Mouse (Mus musculus) adrenal gland, adult 8-10 months (tissue): ENCODE results near the gene Ggt1. TPM values are rescaled to one million over a fixed set of nuclear protein-coding genes. Genes with fewer than 3 reads are reported as not detected.
"Not testable (repeated sequence)": the region's sequence is repeated elsewhere in the genome, so short reads cannot be mapped to it uniquely, and the experiment has no call there.

Source experiments
- DNase-seq: peaks from one replicate; pipeline ENCODE4 v3.0.0; 2022
- total RNA-seq, 4 experiments: library from RNA; stranded (reverse); gene quantifications; 2 replicates each; pipeline ENCODE4 v1.2.4; 2022

Gene Ggt1
- total RNA-seq, result under 1 TPM in 2 of 4 experiments, not detected in 2; 0.40 to 0.42 TPM

DNA sequence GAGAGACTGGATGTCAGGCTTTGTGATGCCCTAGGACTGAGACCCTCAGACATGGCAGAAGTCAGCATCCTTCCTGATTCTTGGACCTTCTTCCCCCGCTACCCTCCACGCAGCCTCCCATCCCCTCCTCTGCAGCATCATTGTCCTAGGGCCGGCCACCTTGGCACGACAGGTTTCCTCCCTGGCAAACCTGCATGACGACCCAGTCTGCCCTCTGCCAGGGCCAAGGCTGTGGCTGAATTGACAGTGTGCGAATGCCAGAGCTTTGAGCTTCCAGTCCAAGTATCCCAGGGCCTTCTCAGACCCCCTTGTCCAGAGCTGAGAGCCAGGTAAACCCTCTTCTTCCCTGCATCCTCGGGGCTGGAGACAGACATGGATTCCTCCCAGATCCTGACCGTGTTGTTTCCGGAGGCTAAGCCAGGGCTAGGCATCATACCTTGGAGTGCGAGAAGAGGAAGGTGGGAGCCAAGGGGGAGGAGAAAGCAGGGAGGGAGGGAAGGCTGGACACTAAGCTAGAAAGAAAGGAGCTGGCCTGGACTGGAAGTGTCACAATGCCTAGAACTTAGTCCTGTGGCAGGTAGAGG is at the start of gene Ggt1:
Gene Ggt1, plus strand, starts transcription at position 534 of the 584 bp plus-strand sequence.
- no peak for DNase-seq

- DNase-seq, result no peak
Measured at GRCm38 (mm10) chr10:75511897-75512296, 49.5 kb upstream of the Ggt1 start.

- no peak for DNase-seq
Measured at GRCm38 (mm10) chr10:75512796-75513195, 48.6 kb upstream of the Ggt1 start.

- DNase-seq, result no peak
Measured at GRCm38 (mm10) chr10:75513306-75514067, 47.9 kb upstream of the Ggt1 start.

DNA sequence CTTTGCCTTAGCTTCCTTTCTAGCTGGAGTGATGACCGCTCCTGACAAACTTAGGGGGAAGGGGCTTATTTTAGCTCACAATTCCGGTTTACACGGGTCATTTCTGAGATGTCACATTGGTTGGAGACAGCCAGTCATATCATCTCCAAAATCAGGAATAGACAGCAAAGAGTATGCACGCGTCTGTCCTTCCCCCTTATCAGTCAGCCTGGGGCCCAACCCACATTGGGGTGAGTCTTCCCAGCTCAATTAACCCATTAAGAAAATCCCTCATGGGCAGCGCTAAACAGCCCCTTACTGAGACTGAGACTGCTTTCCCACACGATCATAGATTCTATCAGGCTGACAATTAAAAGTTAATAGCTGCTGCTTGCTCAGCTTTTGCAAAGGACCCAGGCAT is 47.0 kb upstream of the Ggt1 start:
- DNase-seq, result no peak

DNA sequence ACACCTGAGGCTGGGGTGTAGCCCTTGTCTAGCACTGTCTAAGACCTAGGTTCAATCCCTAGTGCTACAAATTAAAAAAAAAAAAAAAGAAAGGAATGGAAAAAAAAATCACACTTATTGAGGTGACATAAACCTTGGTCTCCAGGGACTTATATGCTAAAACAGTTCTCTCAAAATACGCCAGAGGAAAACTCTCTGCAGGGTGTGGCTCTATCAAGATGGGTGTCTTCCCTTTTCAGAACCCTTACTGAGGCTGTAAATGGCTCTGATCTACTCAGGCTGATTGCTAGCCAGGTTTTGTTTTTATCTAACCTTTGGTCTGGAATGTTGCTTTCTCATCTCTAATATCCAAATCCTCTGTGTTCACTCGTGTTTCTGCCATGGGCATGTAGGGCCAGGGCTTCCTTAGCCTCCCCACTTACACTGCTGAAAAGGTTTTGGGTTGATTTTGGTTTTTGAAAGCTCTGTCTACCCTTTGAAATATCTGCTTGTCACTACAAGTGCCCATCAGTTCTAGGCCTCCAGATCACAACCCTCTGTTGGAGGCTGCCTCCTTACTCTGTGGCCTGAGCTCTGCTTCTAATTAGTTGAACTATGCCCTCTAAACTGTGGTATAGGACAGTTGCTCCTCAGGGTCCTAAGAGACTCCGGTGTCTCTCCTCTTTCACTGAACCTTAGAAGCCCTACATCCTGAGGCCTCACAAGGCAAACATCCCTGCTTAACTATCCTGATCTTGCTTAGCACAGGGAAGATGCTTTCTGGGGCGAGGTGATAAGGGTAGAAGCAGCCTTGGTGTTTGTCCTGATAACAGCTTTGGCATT is 46.0 kb upstream of the Ggt1 start:
- no peak for DNase-seq

- DNase-seq, result no peak
Measured at GRCm38 (mm10) chr10:75516038-75516723, 45.2 kb upstream of the Ggt1 start.

DNA sequence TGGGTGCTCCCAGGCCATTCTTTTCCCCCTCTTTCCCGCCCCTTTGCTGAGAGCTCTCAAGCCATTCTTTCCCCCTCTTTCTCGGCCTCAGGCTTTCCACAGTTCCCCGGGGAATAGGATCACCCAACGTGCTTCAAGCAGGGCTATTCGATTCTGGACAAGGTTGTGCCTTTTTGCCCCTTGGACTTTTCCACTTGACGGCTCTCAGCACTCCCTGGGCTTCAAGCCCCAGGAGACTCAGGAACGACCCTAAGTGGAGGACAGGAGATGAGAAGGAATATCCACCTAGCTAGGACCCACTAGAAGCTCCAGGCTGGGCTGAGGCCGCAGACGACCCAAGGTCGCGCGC is 44.7 kb upstream of the Ggt1 start:
- no peak for DNase-seq

- peak; percentile 93 for DNase-seq
Measured at GRCm38 (mm10) chr10:75517073-75517757, 44.2 kb upstream of the Ggt1 start, which contains the start of gene Snrpd3. Gene Snrpd3, plus strand, starts transcription at chr10:75517551.

DNA sequence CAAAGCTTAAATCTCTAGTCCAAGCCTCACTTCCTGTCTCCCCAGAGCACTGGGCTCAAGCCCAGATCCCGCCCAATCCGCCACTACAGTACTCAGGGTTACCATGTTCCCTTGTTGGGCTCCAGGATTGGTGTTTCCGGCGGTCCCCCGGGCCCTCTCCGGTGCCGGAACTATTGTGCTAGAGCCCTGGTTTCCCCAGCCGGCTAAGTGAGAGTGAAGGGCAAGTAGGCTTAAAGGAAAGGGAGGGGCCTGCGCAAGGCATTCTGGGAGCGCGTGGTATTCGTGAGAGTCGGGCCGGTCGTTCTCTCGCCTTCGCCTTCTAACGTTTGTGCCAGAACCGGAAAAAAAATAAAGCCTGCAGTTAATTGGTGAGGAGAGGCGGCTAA is 43.7 kb upstream of the Ggt1 start, which contains the start of gene Gucd1:
Gene Gucd1, minus strand, starts transcription at position 215 of the 386 bp plus-strand sequence.
- peak; percentile 97 for DNase-seq

- no peak for DNase-seq
Measured at GRCm38 (mm10) chr10:75520581-75520980, 40.8 kb upstream of the Ggt1 start.

DNA sequence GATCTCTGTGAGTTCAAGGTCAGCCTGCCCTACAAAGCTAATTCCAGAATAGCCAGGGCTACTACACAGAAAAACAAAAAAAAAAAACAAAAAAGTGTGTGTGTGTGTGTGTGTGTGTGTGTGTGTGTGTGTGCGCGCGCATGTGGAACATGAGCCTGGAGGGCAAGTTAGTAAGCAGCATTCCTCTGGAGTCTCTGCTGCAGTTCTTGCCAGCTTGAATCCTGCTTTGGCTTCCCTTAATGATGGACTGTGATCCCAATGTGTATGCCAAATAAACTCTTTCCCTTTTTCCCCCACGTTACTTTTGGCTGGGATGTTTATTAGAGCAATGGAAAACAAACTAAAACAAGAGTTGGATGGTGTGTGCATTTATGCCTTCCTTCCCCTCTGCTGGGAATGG is 39.8 kb upstream of the Ggt1 start:
- no peak for DNase-seq

DNA sequence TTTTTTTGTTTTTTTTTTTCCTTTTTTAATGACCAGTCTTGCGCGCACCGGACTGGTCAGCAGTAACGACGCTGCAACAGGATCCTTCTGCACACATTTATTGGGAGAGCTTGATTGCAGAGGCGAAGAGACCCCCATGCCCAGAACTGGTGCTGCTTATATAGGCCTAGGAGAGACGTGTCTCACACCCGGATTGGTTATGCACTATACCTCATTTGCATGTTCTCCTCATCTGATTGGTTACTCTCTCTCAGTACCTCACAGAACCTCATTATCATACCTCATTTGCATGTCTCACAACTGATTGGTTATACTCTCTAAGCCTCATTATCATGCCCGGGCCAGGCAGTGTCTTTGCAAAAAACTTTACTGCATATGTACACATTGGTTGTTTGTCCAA is 36.0 kb upstream of the Ggt1 start:
- not testable (repeated sequence) for DNase-seq

- no peak for DNase-seq
Measured at GRCm38 (mm10) chr10:75530322-75530721, 31.1 kb upstream of the Ggt1 start.

GRCm38 (mm10) chr10:75531532-75532090 is 29.8 kb upstream of the Ggt1 start:
- DNase-seq, result no peak

GRCm38 (mm10) chr10:75534216-75534615 is 27.2 kb upstream of the Ggt1 start:
- no peak for DNase-seq

GRCm38 (mm10) chr10:75534934-75535333 is 26.5 kb upstream of the Ggt1 start:
- DNase-seq, result no peak

DNA sequence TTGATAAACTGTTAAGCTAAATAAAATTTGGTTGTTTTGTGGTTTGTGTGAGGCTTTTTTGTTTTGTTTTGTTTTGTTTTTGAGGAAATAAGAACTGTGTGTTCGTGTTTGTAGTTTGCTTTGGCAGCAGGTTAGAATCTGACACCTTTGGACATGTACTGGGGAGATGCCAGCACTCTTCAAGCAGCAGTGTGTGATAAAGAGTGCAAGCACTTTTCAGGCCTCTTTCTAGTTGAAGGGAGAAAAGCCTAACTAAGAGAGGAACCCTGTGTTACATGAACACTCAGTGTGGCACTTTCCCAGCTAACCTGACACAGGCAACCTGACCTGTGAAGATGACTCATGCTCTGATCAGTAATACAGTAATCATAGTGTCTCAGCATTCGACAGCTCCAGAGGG is 26.0 kb upstream of the Ggt1 start:
- no peak for DNase-seq

- DNase-seq, result no peak
Measured at GRCm38 (mm10) chr10:75536123-75536522, 25.3 kb upstream of the Ggt1 start.

- DNase-seq, result no peak
Measured at GRCm38 (mm10) chr10:75547901-75548300, 13.5 kb upstream of the Ggt1 start.

GRCm38 (mm10) chr10:75548486-75548885 is 12.9 kb upstream of the Ggt1 start:
- no peak for DNase-seq

DNA sequence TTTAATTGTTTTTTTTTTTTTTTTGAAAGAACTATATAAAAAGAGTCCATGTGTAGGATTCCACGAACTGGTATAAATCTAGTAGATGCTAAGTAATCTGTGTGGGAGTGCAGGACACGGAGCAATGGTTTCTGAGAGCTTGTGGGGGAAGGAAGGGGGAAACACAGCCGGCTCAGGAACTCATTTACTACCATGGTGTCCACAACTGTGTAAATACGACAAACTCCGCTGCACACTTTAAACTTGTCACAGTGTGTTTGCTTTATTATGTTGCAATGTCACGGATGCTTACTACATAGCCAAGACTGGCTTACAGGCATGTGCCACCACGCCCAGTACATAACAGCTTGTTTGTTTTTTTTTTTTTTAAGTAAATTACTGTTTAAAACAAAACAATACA is 11.5 kb upstream of the Ggt1 start:
- DNase-seq, result no peak
